Mouse (Mus musculus): ENCODE measurements around the gene Zzz3.

DNA sequence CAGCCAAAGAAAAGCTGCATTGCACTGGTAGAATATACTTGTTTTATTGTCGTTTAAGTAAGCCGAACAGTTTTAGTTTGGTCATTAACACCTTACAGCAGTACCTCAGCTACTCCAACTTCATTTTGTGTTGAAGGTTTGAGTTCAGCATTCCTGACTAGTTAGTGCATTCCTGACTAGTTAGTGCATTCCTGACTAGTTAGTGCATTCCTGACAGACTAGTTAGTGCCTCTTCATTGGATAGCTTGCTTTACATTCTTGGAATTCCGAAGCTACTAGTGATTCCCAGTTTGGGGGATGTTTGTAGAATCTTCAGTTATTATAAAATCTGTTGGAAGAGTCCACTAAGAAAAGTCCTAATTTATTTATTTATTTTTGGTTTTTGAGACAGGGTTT, 7.4 kb downstream of the Zzz3 start:
- TF ChIP-seq GATA1 (IDR thresholded peaks at IDR 0.05; ENCODE audit: low read length), result no peak
- no peak for TF ChIP-seq TAL1 (IDR thresholded peaks at IDR 0.05; ENCODE audit: low read length)

Measured in erythroblast, embryonic 14.5 days (primary cell).